Mouse (Mus musculus) thymus, adult 2 months (tissue): ENCODE measurements around the gene Ap1s1.

Experiments used
- CTCF ChIP-seq: fragments of 200-500 bp; IDR thresholded peaks from 2 replicates; pipeline ENCODE4 v1.5.1; 2012; ENCODE audit warnings: mild to moderate bottlenecking, control low read depth, low read length, moderate library complexity, borderline replicate concordance; ENCODE audit not compliant: control insufficient read depth, poor library complexity, insufficient read depth; ENCODE audit errors: extremely low read depth
- POLR2A ChIP-seq: fragments of 200-500 bp; IDR thresholded peaks from 2 replicates; pipeline ENCODE4 v1.6.1; 2012; ENCODE audit warnings: mild to moderate bottlenecking, low read length, control low read depth, moderate library complexity; ENCODE audit not compliant: control insufficient read depth, poor library complexity, insufficient read depth; ENCODE audit errors: extremely low read depth

DNA sequence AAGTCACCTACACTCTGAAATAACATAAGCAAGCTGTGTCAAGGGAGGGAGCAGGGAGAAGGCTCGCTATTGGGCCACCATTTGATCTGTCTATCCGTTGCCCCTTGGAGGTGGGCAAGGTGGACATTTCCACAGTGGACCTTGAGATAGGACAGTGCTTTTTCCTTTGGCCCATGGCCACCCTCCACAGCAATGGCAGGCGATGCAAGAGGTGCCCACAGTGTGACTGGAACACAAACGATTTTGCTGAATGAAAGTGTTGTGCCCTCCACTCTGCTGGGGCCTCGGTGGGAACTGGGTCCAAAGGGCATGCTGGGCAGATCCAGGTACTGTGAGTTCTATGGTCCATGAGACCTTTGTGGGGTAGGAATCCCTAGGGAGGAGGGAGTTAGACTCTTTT lies 16.7 kb upstream of the Ap1s1 start:
- no peak for TF ChIP-seq CTCF
- no peak for TF ChIP-seq POLR2A
